ENCODE assay signal across 9 mouse cellular contexts in the genomic region with DNA sequence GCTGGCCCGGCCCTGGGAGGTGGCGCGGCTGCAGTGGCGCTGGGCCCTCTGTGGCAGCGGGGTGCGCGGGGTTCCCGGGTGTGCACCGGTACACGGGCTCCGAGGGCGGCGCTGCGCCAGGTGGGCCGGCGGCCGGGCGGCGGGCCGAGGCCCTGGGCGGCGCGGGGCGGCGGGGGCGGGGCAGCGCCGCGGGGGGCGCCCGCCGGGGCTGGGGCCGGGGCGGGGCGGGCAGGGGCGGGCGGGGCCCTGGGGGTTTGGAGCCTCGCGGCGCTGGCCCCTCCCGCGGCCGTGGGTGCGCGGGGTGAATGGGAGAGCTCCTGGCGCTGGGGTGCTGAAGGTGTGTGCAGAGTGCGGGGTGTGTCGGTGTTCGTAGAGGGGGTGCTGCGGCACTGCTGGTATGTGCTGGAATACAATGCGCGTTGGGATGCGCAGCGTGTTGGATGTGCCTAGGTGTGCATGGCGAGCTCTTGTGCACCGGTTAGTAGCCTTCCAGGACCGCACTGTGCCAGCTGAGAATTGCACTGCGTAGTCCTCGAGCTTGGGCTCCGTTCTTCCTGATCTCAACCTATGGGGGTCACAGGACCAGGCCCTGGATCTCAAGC. TPM values are rescaled to one million over a fixed set of nuclear protein-coding genes. Genes with fewer than 3 reads are reported as not detected.
DNase-seq lines count a peak whose midpoint lies in the region; ATAC-seq lines count a peak whose summit lies in the region.
"Had no signal": no experiment of that assay in that cellular context is flagged by ENCODE, and none has a peak within 500 bp of the region (broad histone marks: within the 10 kb centered on the region; RNA-seq: fewer than 3 reads in every experiment).

A gene (minus strand): TSS at position 51 of the 602 bp plus-strand sequence.

- H3K4me1 ChIP-seq in heart, embryonic 10.5 days = peaks cover 16% of the 10 kb centered on the region
- 0 out of 2 replicates have a peak, but pooled peaks cover 5% of the 10 kb centered on the region for H3K4me1 ChIP-seq in neural tube, embryonic 11.5 days (ENCODE audit: control insufficient read depth, insufficient read depth, low read length)
- peaks cover 19% of the 10 kb centered on the region for H3K4me1 ChIP-seq in limb, embryonic 12.5 days (replicated peaks)
- H3K4me1 ChIP-seq: liver, embryonic 15.5 days had no signal

- peak within 1 kb of the TSS; percentile 45 for H3K4me3 ChIP-seq in heart, embryonic 10.5 days
- peak within 1 kb of the TSS; percentile 34 for H3K4me3 ChIP-seq in neural tube, embryonic 11.5 days (ENCODE audit: low read depth, low read length)
- peak within 1 kb of the TSS; percentile 39 for H3K4me3 ChIP-seq in limb, embryonic 12.5 days (replicated peaks)
- H3K4me3 ChIP-seq: liver, embryonic 15.5 days had no signal

- peaks cover 90% of the 10 kb centered on the region for H3K27me3 ChIP-seq in heart, embryonic 10.5 days (ENCODE audit: insufficient read depth, poor library complexity, severe bottlenecking)
- H3K27me3 ChIP-seq in neural tube, embryonic 11.5 days (ENCODE audit: control insufficient read depth, insufficient read depth, low read length) = peaks cover 66% of the 10 kb centered on the region
- H3K27me3 ChIP-seq in limb, embryonic 12.5 days = peaks cover 91% of the 10 kb centered on the region

- peak within 1 kb of the TSS; percentile 45 for H3K4me2 ChIP-seq in neural tube, embryonic 11.5 days (ENCODE audit: low read depth)
- H3K4me2 ChIP-seq in limb, embryonic 12.5 days = peak within 1 kb of the TSS; percentile 61
- H3K4me2 ChIP-seq: liver, embryonic 15.5 days had no signal

- 3% methylated on average over 60 of the region's 60 CpGs for WGBS in heart, embryonic 10.5 days
- WGBS in neural tube, embryonic 11.5 days = 1% methylated on average over 19 of the region's 60 CpGs
- WGBS in limb, embryonic 12.5 days = 1% methylated on average over 38 of the region's 60 CpGs

- no peaks in the 10 kb centered on the region for H3K9me3 ChIP-seq in heart, embryonic 10.5 days
- no peaks in the 10 kb centered on the region for H3K9me3 ChIP-seq in neural tube, embryonic 11.5 days (ENCODE audit: control insufficient read depth, low read length)
- no peaks in the 10 kb centered on the region for H3K9me3 ChIP-seq in limb, embryonic 12.5 days
- H3K9me3 ChIP-seq: liver, embryonic 15.5 days had no signal

- H3K36me3 ChIP-seq in heart, embryonic 10.5 days = no peaks in the 10 kb centered on the region
- no peaks in the 10 kb centered on the region for H3K36me3 ChIP-seq in neural tube, embryonic 11.5 days (ENCODE audit: control insufficient read depth, insufficient read depth, low read length)
- no peaks in the 10 kb centered on the region for H3K36me3 ChIP-seq in limb, embryonic 12.5 days
- H3K36me3 ChIP-seq: liver, embryonic 15.5 days had no signal

- no peak within 1 kb of the TSS for H3K27ac ChIP-seq in heart, embryonic 10.5 days
- no peak within 1 kb of the TSS for H3K27ac ChIP-seq in neural tube, embryonic 11.5 days (ENCODE audit: low read depth, low read length)
- H3K27ac ChIP-seq in limb, embryonic 12.5 days = no peak within 1 kb of the TSS
- H3K27ac ChIP-seq: liver, embryonic 15.5 days had no signal

- DNase-seq in heart, embryonic 10.5 days (ENCODE audit: low spot score) = no peak
- DNase-seq in heart, postnatal 14 days = no peak
- peak; percentile 11 for DNase-seq in neural tube, embryonic 11.5 days (ENCODE audit: low spot score)
- DNase-seq in neural tube, embryonic 10.5 days (ENCODE audit: extremely low spot score, low spot score) = no peak
- DNase-seq in ovary, postnatal 10 days (ENCODE audit: low spot score) = no peak
- no peak for DNase-seq in MN1 (ENCODE audit: low spot score)
- DNase-seq in right cerebral cortex, adult 2 months (ENCODE audit: low spot score in 2 of 2) = no peak

- peak within 1 kb of the TSS; percentile 2; the same call in 1 of the 2 replicates for H3K9ac ChIP-seq in neural tube, embryonic 11.5 days (ENCODE audit: low read length)
- no peak within 1 kb of the TSS for H3K9ac ChIP-seq in limb, embryonic 12.5 days (replicated peaks)
- H3K9ac ChIP-seq: liver, embryonic 15.5 days had no signal

- intact Hi-C loops in heart, postnatal 14 days (cut with DNase I) = no loop called here

- no peak for ATAC-seq in neural tube, embryonic 11.5 days (ENCODE audit: insufficient read depth, low FRiP score, low TSS enrichment)
- no peak for ATAC-seq in limb, embryonic 12.5 days (ENCODE audit: insufficient number of reproducible peaks, insufficient read depth, low FRiP score, low TSS enrichment, low read depth)

RNA-seq across cellular contexts. Expression of the gene that starts here (rescaled TPM):
- 0.08 TPM in 1 of 2 replicates, not detected in the other for polyA plus RNA-seq in heart, embryonic 10.5 days (2016; fragmentation: Nextera tagmentation; extraction: Ambion mirVana)
- not detected for total RNA-seq in heart, postnatal 14 days (2021)
- 2.6 and 3.3 TPM in 2 replicates for polyA plus RNA-seq in neural tube, embryonic 11.5 days (2014; fragmentation: Nextera tagmentation; extraction: Ambion mirVana)
- 1.6 and 2.6 TPM in 2 replicates for polyA plus RNA-seq in limb, embryonic 12.5 days (2016; fragmentation: Nextera tagmentation; extraction: Ambion mirVana)
- polyA plus RNA-seq: liver, embryonic 15.5 days had no signal
